Mouse (Mus musculus) inflammation-experienced regulatory T-cells, adult 6 months (primary cell): ENCODE measurements around the gene Tnip1. TPM values are rescaled to one million over a fixed set of nuclear protein-coding genes. Genes with fewer than 3 reads are reported as not detected.
A peak's percentile ranks its signal among the peaks of the same experiment; 100 is the strongest.

Experiments used
- ATAC-seq: one replicate; pipeline ENCODE4 v1.8.0; 2017
- polyA plus RNA-seq, 3 experiments: library from polyadenylated mRNA; unstranded; fragments of 100-300 nt; shearing (Covaris generic); gene quantifications; one replicate each; pipeline ENCODE4 v1.2.1; 2017

The Tnip1 gene
- polyA plus RNA-seq, 3 experiments from 2014 or later: 64.4 to 113 (median 110) TPM

GRCm38 (mm10) chr11:54876031-54876430 lies 86.7 kb downstream of the Tnip1 start:
- ATAC-seq: no peak

GRCm38 (mm10) chr11:54871831-54872537 lies 90.7 kb downstream of the Tnip1 start:
- ATAC-seq: no peak

- ATAC-seq: no peak
These were observed 93.4 kb downstream of the Tnip1 start for GRCm38 (mm10) chr11:54869318-54869717.

GRCm38 (mm10) chr11:54868445-54868844 lies 94.3 kb downstream of the Tnip1 start:
- no peak for ATAC-seq

- ATAC-seq: no peak
These were observed 94.7 kb downstream of the Tnip1 start for GRCm38 (mm10) chr11:54867903-54868434.

- no peak for ATAC-seq
These were observed 95.7 kb downstream of the Tnip1 start for GRCm38 (mm10) chr11:54867049-54867385.

- peak; percentile 86 for ATAC-seq
These were observed 96.3 kb downstream of the Tnip1 start, which contains the start of gene Hint1 for GRCm38 (mm10) chr11:54866119-54867048. Hint1 (plus strand) TSS chr11:54866383.

GRCm38 (mm10) chr11:54865330-54866085 lies 97.2 kb downstream of the Tnip1 start:
- ATAC-seq: no peak

- ATAC-seq: no peak
These were observed 99.8 kb downstream of the Tnip1 start for GRCm38 (mm10) chr11:54862621-54863520.

GRCm38 (mm10) chr11:54861471-54862420 lies 101.0 kb downstream of the Tnip1 start:
- no peak for ATAC-seq

Other genes starting within 250 kb of the Tnip1 start
- 100 to 1,000 TPM; 243 to 360 (median 322) TPM for gene Cdc42se2, start 175.2 kb downstream of the Tnip1 start, polyA plus RNA-seq
- gene Lyrm7, start 102.0 kb downstream of the Tnip1 start, polyA plus RNA-seq: 1 to 10 TPM; 3.4 to 6.4 (median 3.7) TPM
- gene Hint1, start 96.5 kb downstream of the Tnip1 start, polyA plus RNA-seq: 100 to 1,000 TPM; 423 to 700 (median 441) TPM
- gene Gpx3, start 60.5 kb downstream of the Tnip1 start, polyA plus RNA-seq: 1 to 10 TPM in 1 of 3 experiments, under 1 TPM in 2; 0.67 to 1.6 (median 0.85) TPM
- gene Anxa6, start 70.5 kb upstream of the Tnip1 start, polyA plus RNA-seq: 100 to 1,000 TPM; 347 to 625 (median 370) TPM
- 10 to 100 TPM; 75.5 to 92.6 (median 81.1) TPM for gene Ccdc69, start 115.2 kb upstream of the Tnip1 start, polyA plus RNA-seq
- gene Gm2a, start 135.2 kb upstream of the Tnip1 start, polyA plus RNA-seq: 100 to 1,000 TPM; 118 to 154 (median 154) TPM
- gene Slc36a3, start 188.8 kb upstream of the Tnip1 start, polyA plus RNA-seq: under 1 TPM; 0.31 to 0.98 (median 0.54) TPM
- under 1 TPM in 1 of 3 experiments, not detected in 2; 0.30 TPM for gene Slc36a2, start 222.2 kb upstream of the Tnip1 start, polyA plus RNA-seq
- gene Slc36a1, start 241.4 kb upstream of the Tnip1 start, polyA plus RNA-seq: 1 to 10 TPM; 3.6 to 4.7 (median 4.6) TPM